Mouse (Mus musculus) left cerebral cortex, postnatal 25 days (tissue): ENCODE results near the gene Eif4h. TPM values are rescaled to one million over a fixed set of nuclear protein-coding genes. Genes with fewer than 3 reads are reported as not detected.
A peak's percentile ranks its signal among the peaks of the same experiment; 100 is the strongest.

Experiments used
- DNase-seq, 2 experiments: peaks; one replicate each; pipeline ENCODE4 v3.0.0; 2022; ENCODE audit warnings: low spot score in 2 of 2, mixed read lengths in 1 of 2
- intact Hi-C: fragments of 180-260 bp; cut with DNase I; formaldehyde crosslinking; loops from one replicate; pipeline ENCODE4 v1.15.1; 2025
- total RNA-seq, 2 experiments: library from RNA; stranded (reverse); gene quantifications; 2 replicates each; pipeline ENCODE4 v1.2.3; 2021

Eif4h gene
- 100 to 1,000 TPM; 334 to 352 TPM for total RNA-seq

DNA sequence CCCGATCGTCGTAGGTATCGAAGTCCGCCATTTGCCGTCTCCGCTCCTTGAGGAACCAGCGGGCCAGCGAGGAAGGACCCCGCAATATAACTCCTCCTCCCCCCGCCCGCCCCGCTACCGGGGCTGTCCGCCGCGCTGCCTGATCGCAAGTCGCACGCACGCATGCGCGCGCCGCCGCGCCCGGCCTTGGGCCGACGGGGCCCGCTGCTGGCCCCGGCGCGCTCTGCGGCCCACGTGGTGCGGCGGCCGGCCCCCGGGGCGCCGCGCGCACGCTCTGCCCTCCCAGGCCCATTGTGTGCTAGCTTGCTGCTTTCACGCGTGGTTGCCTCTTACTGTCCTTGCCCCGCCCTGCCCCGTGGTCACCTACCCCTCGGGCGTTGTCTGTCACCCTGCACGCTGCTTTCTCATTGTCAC, at the start of gene Eif4h:
Gene Eif4h, minus strand, starts transcription at position 222 of the 414 bp plus-strand sequence.
- peak; percentile 97 for DNase-seq
- intact Hi-C loops = no loop called here

DNA sequence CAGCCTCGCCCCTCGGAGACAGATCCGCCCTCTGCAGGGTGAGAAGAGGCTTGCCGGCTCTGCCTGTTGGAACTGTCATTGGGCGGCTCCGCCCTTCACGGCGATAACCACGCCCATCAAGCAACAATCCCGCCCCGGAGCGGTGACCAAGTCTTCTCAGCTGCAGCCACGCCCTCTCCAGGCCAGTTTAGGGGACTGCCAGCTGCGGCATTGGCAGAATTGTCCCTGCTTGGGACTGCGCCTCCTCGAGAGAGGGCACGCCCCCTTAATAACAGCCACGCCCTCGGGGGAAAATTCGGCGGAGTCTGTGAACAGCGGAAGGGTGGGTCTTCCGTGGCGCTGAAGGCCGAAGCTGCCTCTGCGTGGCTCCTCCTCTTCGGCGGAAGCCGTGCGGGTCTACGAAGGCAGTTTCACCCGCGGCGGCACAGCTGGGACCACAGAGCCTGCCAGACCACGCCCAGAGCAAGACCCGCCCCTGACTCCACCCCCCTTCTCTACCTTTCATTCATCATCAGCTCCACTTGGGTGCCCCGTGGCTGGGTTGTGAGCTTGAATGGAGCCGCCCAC, 49.5 kb upstream of the Eif4h start:
- intact Hi-C loops = loop anchor here (1.0 kb wide), 1 partner anchor 50 kb away; no protein-coding TSS in a partner anchor
- DNase-seq = peak; percentile 98 to 99

- DNase-seq = no peak
- intact Hi-C loops = loop anchor here (1.0 kb wide), 1 partner anchor 50 kb away; no protein-coding TSS in a partner anchor
These were observed 48.9 kb upstream of the Eif4h start, which contains the start of gene Limk1 for GRCm38 (mm10) chr5:134688086-134688717. TSS of gene Limk1 (minus strand) at chr5:134688598.

- intact Hi-C loops = no loop called here
These were observed 47.9 kb upstream of the Eif4h start for GRCm38 (mm10) chr5:134687187-134687586.

DNA sequence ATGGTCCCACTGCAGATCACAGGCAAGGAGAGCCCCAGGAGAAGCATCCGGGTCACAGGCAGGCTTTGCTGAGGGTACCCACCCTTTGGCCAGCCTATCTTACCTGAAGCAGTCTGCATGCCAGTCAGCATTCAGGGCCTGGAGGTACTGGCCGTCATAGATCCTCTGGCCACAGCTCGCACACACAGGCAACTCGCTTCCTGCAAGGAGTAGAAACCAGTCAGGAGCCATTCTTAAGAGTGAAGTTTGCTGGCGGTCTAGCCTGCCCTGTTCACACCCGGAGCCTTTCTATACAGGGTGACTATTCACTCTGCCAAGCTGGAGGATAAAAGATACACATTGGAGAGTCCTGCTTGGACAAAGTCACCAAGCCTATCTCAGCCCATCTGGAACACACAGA, 47.3 kb upstream of the Eif4h start:
- DNase-seq = no peak
- intact Hi-C loops = no loop called here

More at GRCm38 (mm10) chr5:134687187-134687586, 47.9 kb upstream of the Eif4h start:
- no peak for DNase-seq

DNA sequence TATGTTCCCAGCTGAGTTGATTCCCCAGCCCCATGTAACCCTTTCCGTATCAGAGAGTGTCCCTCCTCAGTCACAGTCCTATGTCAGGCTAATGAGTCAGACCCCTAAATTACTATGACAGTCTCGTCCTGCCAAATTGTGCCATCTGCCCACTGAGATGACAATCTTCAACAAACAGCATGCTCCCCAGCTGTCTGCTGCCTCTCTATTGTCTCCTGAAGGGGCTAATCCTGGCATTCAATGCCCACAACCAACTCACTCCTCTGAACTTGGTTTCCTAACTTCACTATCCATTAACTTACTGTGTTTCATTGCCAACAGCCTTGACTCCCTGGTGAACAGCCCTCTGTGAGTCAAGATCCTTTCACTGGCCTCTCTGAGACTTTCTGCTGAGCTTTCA, 45.1 kb upstream of the Eif4h start:
- no peak for DNase-seq

GRCm38 (mm10) chr5:134683813-134684212, 44.5 kb upstream of the Eif4h start:
- DNase-seq = no peak
- intact Hi-C loops = no loop called here

More for the DNA sequence above, 45.1 kb upstream of the Eif4h start:
- intact Hi-C loops = no loop called here

- intact Hi-C loops = no loop called here
- DNase-seq = no peak
These were observed 40.9 kb upstream of the Eif4h start for GRCm38 (mm10) chr5:134680238-134680637.

DNA sequence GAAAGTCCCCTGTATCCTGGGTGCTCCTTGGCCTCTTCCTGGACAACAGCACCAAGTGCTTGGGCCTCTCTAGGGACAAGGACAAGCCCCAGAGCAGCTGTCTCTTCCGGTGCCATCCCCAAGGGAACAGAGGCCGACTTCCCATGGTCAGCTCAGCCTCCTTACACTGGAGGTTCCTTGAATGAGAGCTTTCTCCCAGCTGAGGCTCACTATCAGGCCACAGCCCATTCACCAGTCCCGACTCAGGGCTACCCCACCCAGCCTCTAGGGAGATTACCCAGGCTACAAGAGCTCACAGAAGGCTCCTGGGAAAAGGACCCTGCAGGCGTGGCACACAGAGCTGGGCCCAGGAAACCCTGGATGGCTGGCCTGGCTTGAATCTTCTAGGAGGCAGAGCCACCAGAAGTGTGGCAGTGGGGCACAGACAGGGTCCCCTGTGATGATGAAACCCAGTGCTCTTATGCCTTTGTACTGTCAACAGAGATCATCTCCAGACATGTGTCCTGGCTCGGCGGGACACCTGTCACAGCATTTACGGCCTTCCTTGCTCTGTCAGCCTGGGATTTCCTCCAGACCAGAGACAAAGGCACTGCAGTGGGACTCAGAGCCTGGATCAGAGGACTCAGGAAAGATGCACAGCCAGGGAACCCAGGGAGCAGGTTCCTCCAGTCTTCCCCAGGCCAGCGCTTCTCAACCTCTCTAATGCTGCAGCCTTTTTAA, 39.7 kb upstream of the Eif4h start:
- no peak for DNase-seq
- intact Hi-C loops = no loop called here

DNA sequence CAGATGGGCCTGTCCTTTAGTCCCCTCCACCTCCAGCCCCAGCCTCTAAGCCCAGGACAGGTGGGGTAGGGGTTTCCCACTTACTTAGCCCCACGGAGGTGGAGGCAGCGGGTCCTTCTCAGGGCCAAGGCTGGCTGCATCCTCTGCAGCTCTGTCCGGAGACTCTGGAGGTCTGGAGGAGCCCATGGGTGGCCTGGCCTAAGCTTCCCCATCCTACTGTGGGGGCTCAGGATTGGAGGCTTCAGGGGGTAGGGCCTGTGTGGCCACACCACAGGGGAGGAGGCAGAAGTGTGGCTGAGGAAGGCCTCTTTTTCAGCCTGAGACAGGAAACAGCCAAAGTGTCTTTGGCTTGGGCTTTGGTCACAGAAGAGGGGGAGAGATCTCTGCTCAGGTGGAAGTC, 38.7 kb upstream of the Eif4h start:
- DNase-seq = no peak

GRCm38 (mm10) chr5:134677491-134677890, 38.2 kb upstream of the Eif4h start:
- intact Hi-C loops = no loop called here

More for the DNA sequence above, 38.7 kb upstream of the Eif4h start:
- intact Hi-C loops = no loop called here

GRCm38 (mm10) chr5:134675956-134676759, 36.9 kb upstream of the Eif4h start:
- intact Hi-C loops = loop anchor here (2.0 kb wide), 1 partner anchor 29 kb away; no protein-coding TSS in a partner anchor
- DNase-seq = peak in 1 of 2 experiments; percentile 43

More at GRCm38 (mm10) chr5:134677491-134677890, 38.2 kb upstream of the Eif4h start:
- DNase-seq = no peak

GRCm38 (mm10) chr5:134674977-134675376, 35.7 kb upstream of the Eif4h start:
- no peak for DNase-seq

DNA sequence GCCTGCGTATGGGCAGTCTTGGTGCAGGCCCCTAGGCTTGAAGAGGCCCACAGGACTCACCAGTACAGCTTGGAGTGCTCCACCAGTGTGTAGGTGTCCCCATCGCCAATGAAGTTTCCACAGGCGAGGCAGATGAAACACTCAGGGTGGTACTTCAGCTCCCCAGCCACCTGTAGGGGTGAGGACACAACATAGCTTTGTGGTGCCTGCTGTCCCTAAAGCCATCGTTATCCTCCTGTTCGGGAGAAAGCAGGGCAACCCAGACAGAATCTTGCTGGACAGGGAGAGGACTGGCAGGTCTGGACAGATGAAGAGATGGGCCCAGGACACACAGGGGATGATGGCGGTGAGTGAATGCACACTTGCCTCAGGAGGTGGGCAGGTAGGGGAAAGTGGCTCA, 33.3 kb upstream of the Eif4h start:
- DNase-seq = no peak
- intact Hi-C loops = no loop called here

More at GRCm38 (mm10) chr5:134674977-134675376, 35.7 kb upstream of the Eif4h start:
- intact Hi-C loops = loop anchor here (2.0 kb wide), 1 partner anchor 30 kb away; no protein-coding TSS in a partner anchor

DNA sequence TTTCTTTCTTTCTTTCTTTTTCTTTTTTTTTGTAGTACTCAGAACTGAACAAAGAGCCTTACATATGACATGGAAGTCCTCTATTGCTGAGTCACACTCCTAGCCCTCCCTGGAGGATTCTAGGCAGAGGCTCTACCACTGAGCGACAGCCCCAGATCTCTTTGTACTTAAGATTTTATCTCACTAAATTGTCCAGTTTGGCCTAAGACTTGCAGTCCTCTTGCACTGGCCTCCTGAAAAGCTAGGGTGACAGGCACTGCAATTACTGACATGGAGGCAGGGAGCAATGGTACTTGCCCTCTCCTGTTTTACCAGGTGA, 32.9 kb upstream of the Eif4h start:
- intact Hi-C loops = no loop called here
- DNase-seq = no peak

GRCm38 (mm10) chr5:134671335-134672197, 32.3 kb upstream of the Eif4h start:
- intact Hi-C loops = no loop called here
- no peak for DNase-seq

DNA sequence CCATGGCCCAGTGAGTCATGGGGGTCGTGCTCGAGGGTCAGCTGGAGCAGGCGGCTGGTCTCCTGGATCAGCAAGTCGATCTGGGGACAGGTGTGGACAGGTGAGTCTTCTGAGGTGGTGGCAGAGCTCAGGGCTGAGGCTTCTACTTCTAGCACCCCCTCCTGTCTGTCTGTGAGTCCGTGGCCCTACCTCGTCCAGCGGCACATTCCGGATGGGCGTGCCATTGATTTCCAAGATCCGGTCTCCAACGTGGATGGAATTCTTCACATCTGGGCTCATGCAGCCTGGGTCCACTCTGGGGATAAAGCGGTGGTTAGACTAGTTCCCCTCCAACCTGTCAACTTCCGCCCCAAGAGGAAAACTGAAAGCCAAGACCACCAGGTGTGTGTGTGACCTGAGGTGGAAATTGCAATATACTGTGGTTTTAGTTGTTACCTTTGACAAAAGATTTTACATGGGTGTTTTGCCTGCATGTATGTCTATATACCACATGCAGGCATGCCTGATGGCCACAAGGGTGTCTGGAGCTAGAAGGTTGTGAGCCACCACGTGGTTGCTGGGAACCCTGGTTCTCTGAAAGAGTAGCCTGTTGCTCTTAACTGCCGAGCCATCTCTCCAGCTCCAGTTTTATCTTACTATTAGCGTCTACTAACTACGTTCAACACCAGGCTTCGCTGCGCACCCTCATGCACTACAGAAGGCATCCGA, 29.9 kb upstream of the Eif4h start:
- intact Hi-C loops = no loop called here
- no peak for DNase-seq

DNA sequence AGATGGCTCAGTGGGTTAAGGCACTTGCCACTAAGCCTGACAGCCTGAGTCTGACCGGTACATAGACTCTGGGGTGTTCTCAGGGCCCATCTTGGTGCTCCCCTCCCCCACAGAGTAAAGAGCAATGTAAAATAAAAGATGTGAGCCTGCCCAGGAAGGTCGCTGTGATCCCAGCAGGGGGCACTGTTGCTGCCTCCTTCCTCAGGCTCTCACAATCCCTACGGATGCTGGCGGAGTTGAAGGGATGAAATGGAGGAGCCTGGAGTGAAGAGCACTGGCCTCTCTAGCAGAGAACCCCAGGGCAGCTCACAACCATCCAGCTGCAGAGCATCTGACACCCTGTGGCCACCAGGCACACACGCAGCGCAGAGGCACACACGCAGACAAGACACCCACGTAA, 29.2 kb upstream of the Eif4h start:
- DNase-seq = peak in 1 of 2 experiments; percentile 43
- intact Hi-C loops = no loop called here
